Mouse (Mus musculus): ENCODE data around the gene Ints11. TPM values are rescaled to one million over a fixed set of nuclear protein-coding genes. Genes with fewer than 3 reads are reported as not detected.

Gene Ints11
- polyA plus RNA-seq, 1 experiment, result 23.0 TPM

DNA sequence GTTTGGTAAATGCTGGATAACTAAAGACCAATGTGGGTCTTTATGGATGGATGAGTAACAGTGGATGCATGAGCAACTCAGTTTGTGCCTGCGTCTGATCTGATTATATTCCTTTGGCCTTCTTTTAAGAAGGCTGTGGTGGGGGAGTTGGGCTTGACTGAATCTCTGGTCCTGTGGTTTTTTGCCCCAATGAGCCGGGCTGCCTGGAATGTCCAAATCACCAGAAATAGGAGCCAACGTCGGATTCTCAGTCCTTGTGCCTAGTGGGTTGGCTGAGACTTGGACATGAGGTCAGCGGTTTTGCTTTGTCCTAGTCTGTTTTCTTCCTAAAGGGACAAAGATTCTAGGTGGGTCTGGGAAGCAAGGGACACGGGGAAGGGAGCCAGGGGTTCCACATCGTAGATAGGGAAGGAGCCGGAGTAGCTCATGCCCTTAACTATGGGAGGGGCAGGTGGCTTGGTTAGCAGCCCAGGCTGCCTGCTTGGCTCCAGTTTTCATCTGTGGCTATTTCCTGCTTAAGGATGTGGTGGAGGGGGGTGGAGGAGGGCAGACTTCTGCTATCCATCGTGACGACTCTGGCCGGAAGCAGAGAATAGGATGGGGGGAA, 31.8 kb upstream of the Ints11 start:
- H3K4me3 ChIP-seq (ENCODE audit: insufficient read depth, low read length), result no peak overlapping the region
- TF ChIP-seq CTCF (IDR thresholded peaks at IDR 0.05; ENCODE audit: low read depth, low read length), result no peak
- TF ChIP-seq POLR2A (IDR thresholded peaks at IDR 0.05; ENCODE audit: borderline replicate concordance, low read depth, low read length), result no peak
- H3K4me1 ChIP-seq (ENCODE audit: control insufficient read depth, insufficient read depth, low read length), result peaks cover 32% of the 10 kb centered on the region
- no peak overlapping the region for H3K27ac ChIP-seq (ENCODE audit: insufficient read depth, low read depth, low read length)

- TF ChIP-seq CTCF (IDR thresholded peaks at IDR 0.05; ENCODE audit: low read depth, low read length) (no peak), POLR2A (IDR thresholded peaks at IDR 0.05; ENCODE audit: borderline replicate concordance, low read depth, low read length) (no peak)
- no peak overlapping the region for H3K4me3 ChIP-seq (ENCODE audit: insufficient read depth, low read length)
- H3K27ac ChIP-seq (ENCODE audit: insufficient read depth, low read depth, low read length), result no peak overlapping the region
- peaks cover 22% of the 10 kb centered on the region for H3K4me1 ChIP-seq (ENCODE audit: control insufficient read depth, insufficient read depth, low read length)
Observed at GRCm38 (mm10) chr4:155838187-155839153, 30.9 kb upstream of the Ints11 start.

DNA sequence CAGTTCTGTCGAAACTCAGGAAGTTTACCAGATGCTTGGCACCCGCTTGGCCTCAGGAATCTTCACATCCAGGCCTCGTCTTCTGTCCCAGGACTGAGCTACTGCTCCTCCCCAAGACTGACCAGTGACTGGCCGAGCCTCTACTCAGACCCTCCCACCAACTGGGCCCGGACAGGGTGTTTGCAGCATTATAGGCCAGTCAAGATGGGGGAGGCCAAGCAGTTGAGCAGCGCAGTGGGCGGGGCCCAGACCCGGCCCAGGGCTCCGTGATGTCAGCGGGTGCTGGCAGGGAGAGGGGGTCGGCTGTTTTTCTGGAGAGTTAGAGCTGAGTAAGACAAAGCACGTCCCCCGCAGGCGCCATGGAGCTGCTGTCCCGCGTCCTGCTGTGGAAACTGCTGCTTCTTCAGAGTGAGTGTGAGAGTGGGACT, 29.8 kb upstream of the Ints11 start, which contains the start of gene Mxra8:
Gene Mxra8, plus strand, starts transcription at position 198 of the 428 bp plus-strand sequence.
- no peak within 1 kb of the TSS for H3K27ac ChIP-seq (ENCODE audit: insufficient read depth, low read depth, low read length)
- H3K4me3 ChIP-seq (ENCODE audit: insufficient read depth, low read length), result peak within 1 kb of the TSS; percentile 60
- H3K4me1 ChIP-seq (ENCODE audit: control insufficient read depth, insufficient read depth, low read length), result peaks cover 17% of the 10 kb centered on the region

GRCm38 (mm10) chr4:155840076-155841002, 29.0 kb upstream of the Ints11 start:
- no peak for TF ChIP-seq CTCF (IDR thresholded peaks at IDR 0.05; ENCODE audit: low read depth, low read length)
- TF ChIP-seq POLR2A (IDR thresholded peaks at IDR 0.05; ENCODE audit: borderline replicate concordance, low read depth, low read length), result no peak
- H3K4me1 ChIP-seq (ENCODE audit: control insufficient read depth, insufficient read depth, low read length), result peaks cover 17% of the 10 kb centered on the region
- H3K4me3 ChIP-seq (ENCODE audit: insufficient read depth, low read length), result peak overlapping the region; percentile 60
- H3K27ac ChIP-seq (ENCODE audit: insufficient read depth, low read depth, low read length), result no peak overlapping the region

More for the DNA sequence above, 29.8 kb upstream of the Ints11 start, which contains the start of gene Mxra8:
- no peak for TF ChIP-seq POLR2A (IDR thresholded peaks at IDR 0.05; ENCODE audit: borderline replicate concordance, low read depth, low read length)
- no peak for TF ChIP-seq CTCF (IDR thresholded peaks at IDR 0.05; ENCODE audit: low read depth, low read length)

GRCm38 (mm10) chr4:155841003-155841454, 28.3 kb upstream of the Ints11 start:
- no peak overlapping the region for H3K27ac ChIP-seq (ENCODE audit: insufficient read depth, low read depth, low read length)
- H3K4me1 ChIP-seq (ENCODE audit: control insufficient read depth, insufficient read depth, low read length), result peaks cover 17% of the 10 kb centered on the region
- TF ChIP-seq POLR2A (IDR thresholded peaks at IDR 0.05; ENCODE audit: borderline replicate concordance, low read depth, low read length) (no peak), CTCF (IDR thresholded peaks at IDR 0.05; ENCODE audit: low read depth, low read length) (no peak)
- peak overlapping the region; percentile 60 for H3K4me3 ChIP-seq (ENCODE audit: insufficient read depth, low read length)

DNA sequence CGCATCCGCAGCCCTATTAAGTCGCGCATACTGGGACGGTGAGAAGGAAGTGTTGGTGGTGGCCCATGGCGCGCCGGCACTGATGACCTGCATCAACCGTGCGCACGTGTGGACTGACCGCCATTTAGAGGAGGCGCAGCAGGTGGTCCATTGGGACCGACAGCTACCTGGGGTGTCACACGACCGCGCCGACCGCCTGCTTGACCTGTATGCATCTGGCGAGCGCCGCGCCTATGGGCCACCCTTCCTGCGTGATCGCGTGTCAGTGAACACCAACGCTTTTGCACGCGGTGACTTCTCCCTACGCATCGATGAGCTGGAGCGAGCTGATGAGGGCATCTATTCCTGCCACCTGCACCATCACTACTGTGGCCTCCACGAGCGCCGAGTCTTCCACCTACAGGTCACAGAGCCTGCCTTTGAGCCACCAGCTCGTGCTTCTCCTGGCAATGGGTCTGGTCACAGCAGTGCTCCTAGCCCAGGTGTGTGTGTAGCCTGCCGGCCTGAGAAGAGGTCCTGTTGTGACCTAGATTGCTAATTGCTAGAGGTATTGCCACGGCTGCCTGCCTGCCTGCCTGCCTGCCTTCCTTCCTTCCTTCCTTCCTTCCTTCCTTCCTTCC, 27.6 kb upstream of the Ints11 start:
- Histone ChIP-seq H3K4me1 (ENCODE audit: control insufficient read depth, insufficient read depth, low read length) (peaks cover 21% of the 10 kb centered on the region), H3K27ac (ENCODE audit: insufficient read depth, low read depth, low read length) (no peak overlapping the region), H3K4me3 (ENCODE audit: insufficient read depth, low read length) (no peak overlapping the region)
- TF ChIP-seq POLR2A (IDR thresholded peaks at IDR 0.05; ENCODE audit: borderline replicate concordance, low read depth, low read length) (no peak), CTCF (IDR thresholded peaks at IDR 0.05; ENCODE audit: low read depth, low read length) (no peak)

GRCm38 (mm10) chr4:155843231-155843630, 26.1 kb upstream of the Ints11 start:
- no peak for TF ChIP-seq CTCF (IDR thresholded peaks at IDR 0.05; ENCODE audit: low read depth, low read length)
- no peak for TF ChIP-seq POLR2A (IDR thresholded peaks at IDR 0.05; ENCODE audit: borderline replicate concordance, low read depth, low read length)
- H3K4me1 ChIP-seq (ENCODE audit: control insufficient read depth, insufficient read depth, low read length), result peaks cover 15% of the 10 kb centered on the region
- no peak overlapping the region for H3K4me3 ChIP-seq (ENCODE audit: insufficient read depth, low read length)
- no peak overlapping the region for H3K27ac ChIP-seq (ENCODE audit: insufficient read depth, low read depth, low read length)

- peaks cover 31% of the 10 kb centered on the region for H3K4me1 ChIP-seq (ENCODE audit: control insufficient read depth, insufficient read depth, low read length)
- no peak for TF ChIP-seq POLR2A (IDR thresholded peaks at IDR 0.05; ENCODE audit: borderline replicate concordance, low read depth, low read length)
- TF ChIP-seq CTCF (IDR thresholded peaks at IDR 0.05; ENCODE audit: low read depth, low read length), result no peak
- H3K4me3 ChIP-seq (ENCODE audit: insufficient read depth, low read length), result peak within 1 kb of the TSS; percentile 99
- H3K27ac ChIP-seq (ENCODE audit: insufficient read depth, low read depth, low read length), result no peak within 1 kb of the TSS
Observed at GRCm38 (mm10) chr4:155846871-155847578, 22.3 kb upstream of the Ints11 start, which contains the start of gene Dvl1. Dvl1 (plus strand) TSS chr4:155847402.
